Mouse (Mus musculus) splenic B cell, adult 2 months (primary cell): ENCODE measurements around the gene Foxred1.

ENCODE experiments used
- DNase-seq: peaks from one replicate; pipeline ENCODE4 v3.0.0-alpha.2; 2011; ENCODE audit warnings: low read depth, low spot score
- H3K27me3 ChIP-seq: 2 replicates; pipeline ENCODE4 v1.6.1; 2012; ENCODE audit warnings: mild to moderate bottlenecking, low read length, moderate library complexity, mixed read lengths; ENCODE audit not compliant: control insufficient read depth, poor library complexity, insufficient read depth, severe bottlenecking
- H3K36me3 ChIP-seq: 2 replicates; pipeline ENCODE4 v1.6.1; 2012; ENCODE audit warnings: mild to moderate bottlenecking, low read length, moderate library complexity, mixed read lengths; ENCODE audit not compliant: control insufficient read depth, poor library complexity, insufficient read depth, severe bottlenecking

The Foxred1 gene

GRCm38 (mm10) chr9:35210542-35211474, at the start of gene Foxred1:
Gene Foxred1, minus strand, starts transcription at chr9:35211055.
- DNase-seq, result peak; percentile 100
- Histone ChIP-seq H3K27me3 (no peaks in the 10 kb centered on the region), H3K36me3 (peaks cover 10% of the 10 kb centered on the region)

- 0 out of 2 replicates have a peak, but pooled peaks cover 3% of the 10 kb centered on the region for H3K36me3 ChIP-seq
- H3K27me3 ChIP-seq, result no peaks in the 10 kb centered on the region
- no peak for DNase-seq
Observed at GRCm38 (mm10) chr9:35257365-35257764, 46.5 kb upstream of the Foxred1 start.

GRCm38 (mm10) chr9:35249476-35249875, 38.6 kb upstream of the Foxred1 start:
- DNase-seq, result no peak
- Histone ChIP-seq H3K36me3 (no peaks in the 10 kb centered on the region), H3K27me3 (no peaks in the 10 kb centered on the region)

DNA sequence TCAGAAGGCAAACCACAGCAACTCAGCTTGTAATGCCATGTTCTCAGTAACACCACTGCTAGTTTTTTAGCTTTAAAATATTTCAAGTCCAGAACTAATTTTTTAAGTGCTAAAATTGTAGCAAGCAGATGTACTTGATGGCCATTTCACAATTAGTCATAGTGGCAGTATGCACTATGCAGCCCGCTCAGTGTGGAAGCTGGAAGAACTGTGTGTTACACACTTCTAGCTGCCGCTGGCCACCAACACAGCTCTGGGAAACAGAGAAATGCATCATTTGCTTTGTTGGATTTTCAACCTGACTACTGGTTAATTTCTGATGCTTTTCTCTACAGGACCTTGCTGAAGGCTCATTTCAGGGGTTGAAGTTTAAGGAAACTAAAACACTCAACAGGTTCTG, 36.5 kb upstream of the Foxred1 start:
- no peak for DNase-seq
- Histone ChIP-seq H3K36me3 (no peaks in the 10 kb centered on the region), H3K27me3 (no peaks in the 10 kb centered on the region)

DNA sequence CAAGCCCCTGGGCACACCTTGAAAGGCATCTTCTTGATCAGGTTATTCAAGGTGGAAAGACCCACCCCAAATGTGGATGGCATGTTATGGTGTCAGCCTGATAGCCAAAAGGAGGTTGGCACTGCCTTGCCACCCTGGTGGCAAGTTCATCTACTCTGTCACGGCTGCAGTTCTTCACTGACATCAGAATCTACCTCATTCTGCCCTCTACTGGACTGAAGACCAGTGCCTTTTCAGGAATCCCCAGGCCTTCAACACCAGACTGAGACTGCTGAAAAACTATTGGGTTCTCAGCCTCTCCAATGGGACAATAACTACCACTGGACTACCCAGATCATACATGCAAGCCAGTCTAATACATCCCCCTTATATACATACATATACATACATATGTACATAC, 28.9 kb upstream of the Foxred1 start:
- Histone ChIP-seq H3K27me3 (no peaks in the 10 kb centered on the region), H3K36me3 (no peaks in the 10 kb centered on the region)
- peak; percentile 28 for DNase-seq

DNA sequence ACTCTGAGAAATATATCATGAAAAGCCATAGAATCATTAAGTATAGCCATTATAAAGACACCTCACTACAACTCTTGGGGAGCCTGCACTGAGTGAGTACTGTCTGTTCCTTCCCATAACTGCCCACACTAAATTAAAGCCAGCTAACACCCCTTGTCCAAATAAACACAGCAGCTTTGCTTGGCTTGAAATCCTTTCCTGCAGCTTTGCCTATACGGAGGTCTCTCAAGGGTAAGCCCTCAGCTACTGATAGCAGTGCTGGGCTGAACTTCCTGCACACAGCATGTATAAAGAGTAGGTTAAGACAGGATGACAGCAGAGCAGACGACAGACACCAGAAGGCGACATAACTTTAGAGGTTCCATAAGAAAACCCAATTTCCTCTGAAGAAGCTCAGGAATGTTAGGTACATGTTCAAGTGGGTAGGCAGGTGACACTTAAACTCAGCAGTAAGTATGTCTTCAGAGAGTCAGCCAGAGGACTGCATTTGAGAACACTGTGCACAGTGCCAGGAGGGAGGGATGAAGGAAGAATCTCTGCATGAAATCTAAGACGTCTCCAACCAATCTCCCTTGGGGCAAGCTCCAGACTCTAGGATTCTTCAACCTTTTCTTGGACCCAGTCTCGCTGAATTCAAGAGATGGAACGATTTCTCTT, 28.2 kb upstream of the Foxred1 start:
- DNase-seq, result no peak
- Histone ChIP-seq H3K36me3 (peaks cover 5% of the 10 kb centered on the region; the same call in 1 of the 2 replicates), H3K27me3 (no peaks in the 10 kb centered on the region)

- no peaks in the 10 kb centered on the region for H3K27me3 ChIP-seq
- H3K36me3 ChIP-seq, result peaks cover 5% of the 10 kb centered on the region; the same call in 1 of the 2 replicates
- DNase-seq, result no peak
Observed at GRCm38 (mm10) chr9:35238371-35238770, 27.5 kb upstream of the Foxred1 start.

GRCm38 (mm10) chr9:35235996-35236395, 25.1 kb upstream of the Foxred1 start:
- DNase-seq, result no peak
- no peaks in the 10 kb centered on the region for H3K27me3 ChIP-seq
- H3K36me3 ChIP-seq, result peaks cover 7% of the 10 kb centered on the region; the same call in 1 of the 2 replicates

DNA sequence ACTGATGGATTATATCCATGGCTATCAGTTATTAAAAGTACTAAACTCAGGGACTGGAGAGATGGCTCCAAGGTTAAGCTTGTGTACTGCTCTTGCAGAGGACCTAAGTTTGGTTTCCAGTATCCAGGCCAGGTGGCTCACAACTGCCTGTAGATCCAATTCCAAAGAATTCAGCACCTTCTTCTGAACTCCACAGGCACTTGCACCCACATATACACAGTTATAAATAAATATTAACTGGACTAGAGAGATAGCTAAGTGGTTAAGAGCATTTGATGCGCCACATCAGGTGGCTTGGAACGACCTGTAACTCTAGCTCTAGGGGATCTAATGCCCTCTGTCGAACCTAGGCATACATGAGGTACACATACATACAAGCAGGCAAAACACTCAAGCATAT, 17.8 kb upstream of the Foxred1 start:
- H3K36me3 ChIP-seq, result peaks cover 2% of the 10 kb centered on the region; the same call in 1 of the 2 replicates
- no peak for DNase-seq

DNA sequence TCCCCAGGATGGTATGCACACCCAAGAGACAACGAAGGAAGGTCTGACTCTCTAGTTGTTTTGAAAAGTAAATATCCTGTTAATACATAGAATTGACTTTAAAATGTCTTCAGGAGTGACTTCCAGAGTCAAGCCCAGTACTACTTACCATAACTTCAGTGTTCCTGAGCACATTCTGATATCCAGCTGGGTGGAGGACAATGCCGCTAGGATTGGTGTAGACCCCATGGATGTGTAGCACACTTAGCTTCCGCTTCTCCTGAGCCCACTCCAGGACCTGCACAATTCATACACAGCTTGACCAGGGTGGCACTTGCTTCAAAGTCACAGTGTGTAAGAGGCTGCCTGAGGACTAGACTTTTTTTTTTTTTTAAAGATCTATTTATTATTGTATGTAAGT, 12.6 kb upstream of the Foxred1 start:
- Histone ChIP-seq H3K27me3 (no peaks in the 10 kb centered on the region), H3K36me3 (no peaks in the 10 kb centered on the region)
- no peak for DNase-seq

More for the DNA sequence above, 17.8 kb upstream of the Foxred1 start:
- H3K27me3 ChIP-seq, result no peaks in the 10 kb centered on the region

DNA sequence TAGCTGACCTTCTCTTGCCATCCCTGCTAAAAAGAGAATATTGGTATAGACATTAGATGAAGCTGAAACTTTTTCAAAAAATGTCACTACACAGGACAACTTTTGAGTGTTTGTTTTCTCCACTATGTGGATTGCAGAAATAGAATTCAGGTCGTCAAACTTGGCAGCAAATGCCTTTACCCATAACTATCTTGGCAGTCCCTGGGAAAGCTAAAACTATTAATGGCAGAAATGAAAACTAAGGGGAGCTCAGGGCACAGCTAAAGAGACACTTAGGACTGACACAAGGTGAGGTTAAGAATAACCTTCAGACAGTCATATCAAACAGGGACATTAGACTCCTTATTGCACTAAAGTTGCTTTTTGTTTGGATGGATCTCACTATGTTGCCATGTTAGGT, 7.1 kb upstream of the Foxred1 start:
- DNase-seq, result no peak
- no peaks in the 10 kb centered on the region for H3K27me3 ChIP-seq
- peaks cover 4% of the 10 kb centered on the region; the same call in 1 of the 2 replicates for H3K36me3 ChIP-seq

DNA sequence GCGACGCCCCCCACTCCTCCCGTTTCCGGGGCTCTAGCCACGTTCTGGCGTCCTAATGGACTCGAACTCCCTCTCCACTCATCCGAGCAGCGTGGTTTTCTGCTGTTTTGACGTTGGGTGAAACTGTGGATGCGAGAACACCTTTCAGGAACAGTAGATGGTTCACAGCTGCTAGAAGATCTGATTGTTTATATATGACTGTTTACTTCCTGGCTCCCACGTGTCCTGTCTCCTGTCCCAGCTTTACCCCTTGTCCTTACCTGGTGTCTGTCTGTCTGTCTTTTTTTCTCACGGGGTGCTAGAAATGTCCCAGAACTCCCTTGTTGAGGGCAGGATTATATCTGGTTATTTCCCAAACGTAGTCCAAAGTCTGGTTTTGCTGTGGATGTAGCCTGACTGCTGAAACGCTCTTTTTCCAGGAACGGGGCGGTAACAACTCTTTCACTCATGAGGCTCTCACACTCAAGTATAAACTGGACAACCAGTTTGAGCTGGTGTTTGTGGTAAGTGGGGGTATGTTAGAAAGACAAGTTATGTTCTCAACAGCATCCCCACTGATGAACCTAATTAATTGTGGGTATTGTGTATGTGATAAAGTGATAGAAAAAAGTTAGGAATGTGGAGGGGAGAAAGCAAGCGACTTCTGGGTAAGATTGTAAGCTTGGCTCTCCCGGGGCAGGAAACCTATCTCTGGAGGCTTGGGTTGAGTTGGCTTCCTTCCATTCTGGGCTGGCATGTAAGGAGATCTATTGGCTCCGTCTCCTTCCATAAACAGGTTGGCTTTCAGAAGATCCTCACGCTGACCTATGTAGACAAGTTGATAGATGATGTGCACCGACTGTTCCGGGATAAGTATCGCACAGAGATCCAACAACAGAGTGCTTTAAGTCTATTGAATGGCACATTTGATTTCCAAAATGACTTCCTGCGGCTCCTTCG, 987 bp upstream of the Foxred1 start:
- H3K36me3 ChIP-seq, result peaks cover 8% of the 10 kb centered on the region
- DNase-seq, result no peak
- H3K27me3 ChIP-seq, result no peaks in the 10 kb centered on the region

GRCm38 (mm10) chr9:35204421-35204820, 6.4 kb downstream of the Foxred1 start:
- H3K36me3 ChIP-seq, result peaks cover 9% of the 10 kb centered on the region
- DNase-seq, result no peak
- H3K27me3 ChIP-seq, result no peaks in the 10 kb centered on the region

- Histone ChIP-seq H3K36me3 (peaks cover 9% of the 10 kb centered on the region), H3K27me3 (no peaks in the 10 kb centered on the region)
- DNase-seq, result no peak
Observed at GRCm38 (mm10) chr9:35203536-35203935, 7.3 kb downstream of the Foxred1 start.
